Mouse (Mus musculus): ENCODE results near the gene Dennd1a.

- TF ChIP-seq CTCF (IDR thresholded peaks at IDR 0.05; ENCODE audit: extremely low read depth, insufficient read depth, low read length) = no peak
- no peak for TF ChIP-seq POLR2A (IDR thresholded peaks at IDR 0.05; ENCODE audit: extremely low read depth, insufficient read depth, low read length)
Observed at GRCm38 (mm10) chr2:38305152-38305551, 18.0 kb upstream of the Dennd1a start.
